Mouse (Mus musculus) left cerebral cortex, adult 9 months (tissue): ENCODE data around the gene Cd5.

Source experiments
- DNase-seq, 2 experiments: peaks; one replicate each; pipeline ENCODE4 v3.0.0; 2022; ENCODE audit warnings: low spot score in 2 of 2

Cd5 gene

DNA sequence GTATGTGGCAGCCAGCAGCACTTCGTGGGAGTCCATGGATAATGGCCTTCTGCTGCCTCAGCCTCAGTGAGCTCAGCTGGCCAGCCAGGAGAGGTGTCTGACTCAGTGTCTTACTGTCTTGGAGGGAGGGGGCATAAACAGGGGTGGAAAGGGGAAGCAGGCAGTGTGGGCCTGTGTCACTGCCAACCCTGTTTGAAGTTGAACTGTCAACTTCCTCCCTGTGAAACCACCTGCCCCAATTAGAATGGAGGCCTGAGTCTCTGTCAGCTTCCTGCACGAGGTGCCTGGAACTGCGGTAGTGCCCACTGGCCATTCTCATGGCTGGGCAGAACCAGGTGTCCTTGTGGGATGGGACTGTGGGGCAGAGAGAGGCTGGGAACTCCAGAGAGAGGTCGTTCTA lies at the start of gene Cd5:
TSS of gene Cd5 (minus strand) at position 192 of the 400 bp plus-strand sequence.
- no peak for DNase-seq

- DNase-seq, result no peak
Observed at GRCm38 (mm10) chr19:10788242-10788641, 49.4 kb upstream of the Cd5 start.

DNA sequence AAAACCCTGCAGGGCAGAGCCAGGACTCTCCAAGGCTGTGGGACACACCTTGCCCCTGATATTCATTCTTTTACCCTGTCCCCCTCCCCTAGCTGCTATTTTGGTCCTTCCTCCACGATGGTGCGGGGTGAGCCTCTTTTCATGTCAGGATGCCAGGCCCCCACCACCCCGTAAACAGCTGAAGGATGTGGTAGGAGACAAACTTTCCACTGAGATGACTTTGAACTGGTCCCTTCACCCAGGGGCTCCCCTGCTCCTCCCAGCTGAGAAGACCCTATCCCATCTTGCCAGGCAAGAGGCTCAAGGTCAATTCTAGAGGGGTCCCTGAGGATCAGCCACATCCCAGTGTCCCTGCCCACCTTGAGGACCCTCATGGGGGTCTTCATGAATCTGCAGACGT lies 48.6 kb upstream of the Cd5 start:
- no peak for DNase-seq

- no peak for DNase-seq
Observed at GRCm38 (mm10) chr19:10786753-10787152, 48.0 kb upstream of the Cd5 start.

- peak in 1 of 2 experiments; percentile 59 for DNase-seq
Observed at GRCm38 (mm10) chr19:10784796-10785459, 46.1 kb upstream of the Cd5 start.

GRCm38 (mm10) chr19:10784061-10784460 lies 45.3 kb upstream of the Cd5 start:
- DNase-seq, result no peak

DNA sequence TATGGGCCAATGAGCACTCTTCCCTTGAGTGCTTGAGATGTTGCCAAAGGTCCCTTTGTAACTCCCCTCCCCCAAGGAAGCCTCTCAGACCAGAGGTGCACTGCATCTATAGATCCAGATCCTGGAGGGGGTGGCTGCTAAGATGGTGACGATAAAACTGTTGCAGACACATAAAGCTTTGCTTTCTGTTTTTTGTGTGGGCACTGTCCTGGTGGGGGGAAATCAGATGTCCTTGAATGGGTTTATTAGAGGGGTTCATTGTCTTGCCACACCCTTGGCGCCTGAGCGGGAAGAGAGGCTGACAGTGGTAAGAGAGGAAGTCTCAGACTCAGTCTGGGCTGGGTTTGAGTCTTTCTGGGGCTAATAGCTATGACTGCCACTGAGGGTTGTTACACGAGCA lies 44.4 kb upstream of the Cd5 start:
- no peak for DNase-seq

DNA sequence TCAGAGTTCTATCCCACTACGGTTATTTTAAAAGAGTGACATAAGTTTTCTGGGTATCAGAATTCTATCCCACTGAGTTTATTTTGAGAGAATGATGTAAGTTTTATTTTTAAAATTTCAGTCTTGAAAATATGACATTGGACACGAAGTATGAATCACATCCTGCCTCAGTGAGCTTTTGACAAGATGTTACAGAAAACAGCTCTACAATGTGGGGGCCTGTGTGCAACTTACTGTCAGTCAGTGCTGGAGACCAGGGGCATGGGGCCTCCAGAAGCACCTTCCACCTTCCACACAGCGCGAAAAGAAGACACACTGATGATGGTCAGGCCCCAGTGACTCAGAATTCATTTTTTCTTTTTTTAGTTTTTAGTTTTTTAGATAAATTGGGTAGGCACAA lies 42.8 kb upstream of the Cd5 start:
- DNase-seq, result peak in 1 of 2 experiments; percentile 49

GRCm38 (mm10) chr19:10776906-10777305 lies 38.1 kb upstream of the Cd5 start:
- DNase-seq, result no peak

- DNase-seq, result no peak
Observed at GRCm38 (mm10) chr19:10774141-10774540, 35.3 kb upstream of the Cd5 start.

DNA sequence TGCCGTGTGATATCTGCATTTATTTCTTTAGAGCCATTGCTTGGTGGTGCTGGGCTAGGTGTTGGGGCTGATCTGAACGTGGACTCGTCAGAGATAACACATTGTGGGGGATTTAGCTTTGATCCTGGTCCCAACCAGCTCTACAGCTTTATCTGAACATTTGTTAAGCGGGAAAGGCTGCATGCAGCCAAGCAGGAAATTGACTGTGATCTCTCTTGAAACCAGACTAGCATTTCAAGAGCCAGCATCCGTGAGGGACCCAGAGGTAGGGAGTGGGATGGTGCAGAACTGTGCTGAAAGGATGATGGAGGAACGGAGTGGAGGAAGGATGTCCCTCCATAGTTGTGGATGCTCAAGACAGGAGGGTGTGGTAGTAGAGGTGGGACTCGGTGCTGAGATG lies 34.6 kb upstream of the Cd5 start:
- no peak for DNase-seq

DNA sequence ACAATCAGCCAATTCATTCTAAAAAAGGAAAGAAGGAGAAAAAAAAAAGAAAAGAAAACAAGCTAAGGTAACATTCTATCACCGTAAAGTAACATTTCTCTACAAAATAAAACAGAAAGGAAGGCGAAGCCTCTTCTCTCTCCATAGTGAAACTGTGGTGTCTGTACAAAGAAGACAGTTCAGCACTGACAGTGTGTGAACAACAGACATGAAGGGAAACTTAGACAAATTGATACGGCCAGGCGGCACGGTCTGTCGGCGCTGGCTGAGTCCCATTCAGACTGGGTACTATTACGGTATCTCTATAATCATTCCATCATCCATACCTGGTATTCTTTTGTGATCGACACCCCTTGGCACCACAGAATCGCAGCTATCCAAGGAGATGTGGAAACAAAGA lies 34.1 kb upstream of the Cd5 start:
- DNase-seq, result no peak

GRCm38 (mm10) chr19:10771995-10772394 lies 33.2 kb upstream of the Cd5 start:
- DNase-seq, result no peak

DNA sequence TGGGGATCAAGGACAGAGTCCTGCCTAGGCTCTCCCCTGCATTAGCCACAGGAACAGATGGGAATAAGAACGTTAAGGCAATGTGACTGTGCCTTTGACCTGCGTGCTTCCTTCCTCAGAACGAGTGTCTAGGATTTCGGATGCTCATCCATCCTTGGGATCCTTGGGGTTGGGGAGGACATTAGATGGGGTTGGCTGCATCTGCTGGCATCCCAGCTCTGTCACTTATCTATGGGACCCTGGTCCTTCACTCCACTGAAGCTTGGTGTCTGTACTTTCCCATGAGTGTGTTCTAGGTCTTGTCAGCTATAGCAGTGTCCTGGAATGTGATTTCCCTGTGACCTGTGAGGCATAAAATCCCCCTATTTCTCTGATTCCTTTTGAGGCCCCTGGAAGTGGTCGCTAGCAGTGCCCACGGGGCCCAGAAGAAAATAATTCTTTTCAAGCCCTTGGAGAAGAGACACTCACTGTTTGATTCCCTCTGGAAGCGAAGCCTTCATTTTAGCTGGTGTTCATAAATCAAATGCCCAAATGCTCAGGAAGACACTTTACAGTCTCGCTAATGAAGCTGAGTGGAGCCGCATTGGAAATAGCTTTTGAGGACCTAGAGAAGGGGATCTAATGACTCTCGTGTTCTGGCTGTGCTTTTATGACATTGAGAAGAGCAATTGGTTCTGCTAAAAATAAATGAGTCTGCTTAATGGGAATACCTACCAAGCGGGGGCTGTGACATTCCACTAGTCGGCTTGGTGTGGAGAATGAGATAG lies 30.8 kb upstream of the Cd5 start:
- no peak for DNase-seq

DNA sequence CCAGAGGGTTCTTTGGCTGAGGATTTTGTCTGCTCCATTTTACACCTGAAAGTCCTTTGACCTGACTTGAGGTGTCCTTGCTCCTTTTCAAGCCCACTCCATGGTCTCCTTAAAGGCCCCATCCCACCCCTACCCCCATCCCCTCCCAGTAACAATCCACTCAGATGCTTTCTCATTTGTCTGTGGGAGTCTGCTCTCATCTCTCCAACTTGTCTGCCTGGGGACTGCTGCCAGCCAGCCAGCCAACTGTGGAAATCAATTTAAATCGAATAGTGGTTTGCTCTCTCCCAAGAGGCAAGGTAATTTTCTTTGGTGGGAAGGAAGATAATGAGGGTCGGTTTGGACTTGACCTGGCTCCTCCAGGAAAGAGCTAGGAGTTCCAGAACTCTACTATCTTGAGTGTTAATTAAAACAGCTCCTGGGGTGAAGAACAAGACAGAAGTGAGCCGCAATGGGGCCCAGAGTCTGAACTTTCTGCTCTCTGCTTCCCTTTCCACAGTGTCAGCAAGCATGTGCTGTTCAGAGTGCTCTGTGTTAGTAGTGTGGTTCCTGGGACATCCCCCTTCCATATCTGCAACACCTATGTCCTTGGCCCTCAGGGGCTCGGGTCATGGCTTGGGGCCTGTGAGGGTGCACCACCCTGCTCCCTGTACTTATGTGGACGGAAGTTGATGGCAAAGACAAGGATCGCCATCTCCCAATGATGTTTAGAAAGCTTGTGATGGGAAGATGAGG lies 30.1 kb upstream of the Cd5 start:
- DNase-seq, result no peak

- no peak for DNase-seq
Observed at GRCm38 (mm10) chr19:10767631-10768030, 28.8 kb upstream of the Cd5 start.

DNA sequence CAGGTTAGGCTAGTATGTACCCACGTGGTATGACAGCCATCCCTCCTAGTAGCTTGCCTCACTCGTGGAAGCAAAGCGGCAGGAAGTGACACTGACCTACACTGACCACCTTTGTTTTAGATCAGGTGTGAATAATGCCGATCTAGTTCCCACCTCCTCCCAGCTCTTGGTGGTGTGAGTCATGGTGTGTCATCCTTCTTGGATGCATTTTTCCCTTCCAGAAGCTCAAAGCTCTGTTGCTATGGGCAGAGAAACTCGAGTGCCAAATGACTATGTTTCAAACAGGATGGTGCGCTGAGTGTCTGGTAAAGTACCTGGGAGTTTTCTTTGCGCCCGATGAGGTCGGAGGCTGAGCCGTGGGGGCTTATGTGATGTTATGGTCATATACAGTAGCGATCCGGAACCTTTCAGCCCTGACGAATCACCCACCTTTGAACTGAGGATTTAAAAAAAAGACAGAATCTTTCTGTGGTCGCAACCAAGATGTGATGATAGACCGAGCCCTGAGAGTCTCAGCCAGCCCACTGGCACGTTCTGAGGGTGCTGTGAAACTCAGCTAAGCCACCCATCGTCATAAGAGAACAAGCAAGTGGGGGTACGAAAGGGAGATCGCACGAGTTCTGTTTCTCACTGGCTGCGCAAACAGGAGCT lies 24.7 kb upstream of the Cd5 start:
- peak in 1 of 2 experiments; percentile 42 for DNase-seq

GRCm38 (mm10) chr19:10762468-10762867 lies 23.7 kb upstream of the Cd5 start:
- no peak for DNase-seq

- no peak for DNase-seq
Observed at GRCm38 (mm10) chr19:10761794-10762415, 23.1 kb upstream of the Cd5 start.

GRCm38 (mm10) chr19:10759983-10760831 lies 21.4 kb upstream of the Cd5 start:
- no peak for DNase-seq

- no peak for DNase-seq
Observed at GRCm38 (mm10) chr19:10759525-10759924, 20.7 kb upstream of the Cd5 start.
